Mouse (Mus musculus) lung, embryonic 15.5 days (tissue): ENCODE measurements around the gene Ifnk. TPM values are rescaled to one million over a fixed set of nuclear protein-coding genes. Genes with fewer than 3 reads are reported as not detected.

Source experiments
- polyA plus RNA-seq: library from polyadenylated mRNA; unstranded; fragments of >200 nt; fragmentation: Nextera tagmentation; extraction: Ambion mirVana; gene quantifications from 2 replicates; pipeline ENCODE4 v1.2.1, GENCODE M21; 2015

Ifnk gene
- polyA plus RNA-seq, 1 experiment from 2014 or later = 0.25 TPM

Other genes starting within 250 kb of the Ifnk start
- gene Mob3b, start 5.4 kb downstream of the Ifnk start, polyA plus RNA-seq = 15.2 and 16.1 TPM in 2 replicates
- gene C9orf72, start 74.1 kb downstream of the Ifnk start, polyA plus RNA-seq = 11.2 and 11.8 TPM in 2 replicates